Mouse (Mus musculus) G1E (cell line): ENCODE measurements around the gene 1700013G24Rik. TPM values are rescaled to one million over a fixed set of nuclear protein-coding genes. Genes with fewer than 3 reads are reported as not detected.

ENCODE experiments used
- ATAC-seq: 2 replicates; pipeline ENCODE4 v1.8.0; 2016; ENCODE audit warnings: mild to moderate bottlenecking; ENCODE audit not compliant: insufficient number of reproducible peaks, poor library complexity, low FRiP score, severe bottlenecking; ENCODE audit errors: extremely low read depth
- DNase-seq: peaks from one replicate; pipeline ENCODE4 v3.0.0; 2012; ENCODE audit warnings: low spot score
- H3K27me3 ChIP-seq: 2 replicates; pipeline ENCODE4 v1.6.1; 2012; ENCODE audit warnings: mild to moderate bottlenecking, low read length, inconsistent platforms; ENCODE audit not compliant: insufficient read depth
- H3K36me3 ChIP-seq: replicated peaks from 2 replicates; pipeline ENCODE3; 2012; ENCODE audit warnings: mild to moderate bottlenecking, inconsistent platforms
- H3K4me1 ChIP-seq: 2 replicates; pipeline ENCODE4 v1.6.1; 2012; ENCODE audit warnings: low read depth, low read length, inconsistent platforms, mixed read lengths; ENCODE audit not compliant: insufficient read depth
- H3K4me3 ChIP-seq: 2 replicates; pipeline ENCODE4 v1.5.1; 2012; ENCODE audit warnings: low read depth, mild to moderate bottlenecking, inconsistent platforms, low read length, moderate library complexity, mixed read lengths
- H3K9me3 ChIP-seq: replicated peaks from 2 replicates; pipeline ENCODE4 v1.6.1; 2012; ENCODE audit warnings: inconsistent platforms
- CTCF ChIP-seq: IDR thresholded peaks from 2 replicates; pipeline ENCODE4 v1.5.1; 2012; ENCODE audit warnings: low read depth, low read length, inconsistent platforms, mixed read lengths
- GATA1 ChIP-seq: IDR thresholded peaks from 2 replicates; pipeline ENCODE4 v1.6.1; 2012; ENCODE audit warnings: borderline replicate concordance, low read length, inconsistent platforms, mixed read lengths
- GATA2 ChIP-seq: IDR thresholded peaks from 2 replicates; pipeline ENCODE4 v1.6.1; 2012; ENCODE audit warnings: low read depth, low read length, inconsistent platforms, borderline replicate concordance
- POLR2AphosphoS5 ChIP-seq: IDR thresholded peaks from 2 replicates; pipeline ENCODE4 v1.6.1; 2012; ENCODE audit warnings: low read depth, low read length, inconsistent platforms; ENCODE audit not compliant: insufficient replicate concordance
- TAL1 ChIP-seq: conservative IDR thresholded peaks from 2 replicates; pipeline ENCODE4 v1.6.1; 2012; ENCODE audit warnings: low read depth, low read length, inconsistent platforms, mixed read lengths
- polyA plus RNA-seq: library from polyadenylated mRNA; stranded (reverse); fragments of >175 nt; gene quantifications from 2 replicates; pipeline ENCODE4 v1.2.3, GENCODE M21; 2012
- total RNA-seq, 2 experiments: library from RNA; stranded (forward) in 1 of 2; stranded (reverse) in 1 of 2; fragments of 200-1000 nt in 1 of 2; fragments of >200 nt in 1 of 2; fragmentation: Nextera tagmentation in 1 of 2; gene quantifications; 2 replicates each; pipeline ENCODE4 v1.2.3; 2014 to 2017

1700013G24Rik gene
- total and polyA plus RNA-seq, 3 experiments: 0.22 TPM; not detected in 2

DNA sequence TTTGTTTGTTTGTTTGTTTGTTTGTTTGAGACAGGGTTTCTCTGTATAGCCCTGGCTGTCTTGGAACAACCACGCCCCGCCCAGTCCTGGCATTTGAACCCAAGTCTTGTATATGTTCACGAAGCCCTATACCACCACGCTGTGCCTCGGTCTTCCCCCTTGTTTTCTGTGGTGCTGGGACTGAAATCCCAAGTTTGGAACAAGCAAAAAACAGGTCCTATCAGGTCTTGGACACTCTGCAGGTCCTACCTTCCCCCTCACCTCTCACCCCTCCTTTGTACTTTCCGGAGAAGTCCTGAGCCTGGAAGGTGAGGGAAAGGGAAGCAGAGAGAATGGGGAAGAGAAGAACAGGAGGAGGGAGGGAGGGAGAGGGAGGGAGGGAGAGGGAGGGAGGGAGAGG lies 894 bp upstream of the 1700013G24Rik start:
- Histone ChIP-seq H3K9me3 (no peaks in the 10 kb centered on the region), H3K4me3 (no peak overlapping the region), H3K27me3 (peaks cover 7% of the 10 kb centered on the region; the same call in 1 of the 2 replicates), H3K4me1 (0 out of 2 replicates have a peak, but pooled peaks cover 5% of the 10 kb centered on the region), H3K36me3 (no peaks in the 10 kb centered on the region)
- ATAC-seq: no peak
- no peak for DNase-seq
- no peak for TF ChIP-seq GATA1
- TF ChIP-seq GATA2: no peak
- no peak for TF ChIP-seq POLR2AphosphoS5
- no peak for TF ChIP-seq TAL1
- TF ChIP-seq CTCF: no peak

DNA sequence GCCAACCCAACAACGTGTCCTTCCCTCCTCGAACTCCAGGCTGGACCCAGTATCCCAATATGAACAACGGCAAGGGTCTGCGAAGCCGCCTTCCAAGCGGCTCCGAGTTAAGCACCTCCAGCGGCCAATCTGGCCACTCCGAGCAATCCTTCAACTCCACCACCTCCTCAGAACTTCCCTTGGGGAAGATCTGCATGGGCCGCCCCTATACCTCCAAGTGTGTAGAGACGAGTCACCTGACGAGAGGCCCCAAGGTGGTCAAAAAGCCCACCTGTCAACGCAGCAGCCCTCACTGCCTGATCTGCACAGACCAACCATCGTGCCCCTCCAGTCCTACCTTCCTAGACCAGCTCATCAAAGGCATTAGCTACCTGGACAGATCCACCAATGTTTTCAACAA lies 1.5 kb downstream of the 1700013G24Rik start:
- H3K36me3 ChIP-seq: no peaks in the 10 kb centered on the region
- no peak for TF ChIP-seq GATA1
- no peak for TF ChIP-seq GATA2
- TF ChIP-seq CTCF: no peak
- TF ChIP-seq POLR2AphosphoS5: no peak
- no peak for TF ChIP-seq TAL1
- H3K4me1 ChIP-seq: no peaks in the 10 kb centered on the region
- ATAC-seq (no peak), DNase-seq (no peak)
- H3K27me3 ChIP-seq: peaks cover 3% of the 10 kb centered on the region; the same call in 1 of the 2 replicates
- H3K4me3 ChIP-seq: no peak overlapping the region
- no peaks in the 10 kb centered on the region for H3K9me3 ChIP-seq

DNA sequence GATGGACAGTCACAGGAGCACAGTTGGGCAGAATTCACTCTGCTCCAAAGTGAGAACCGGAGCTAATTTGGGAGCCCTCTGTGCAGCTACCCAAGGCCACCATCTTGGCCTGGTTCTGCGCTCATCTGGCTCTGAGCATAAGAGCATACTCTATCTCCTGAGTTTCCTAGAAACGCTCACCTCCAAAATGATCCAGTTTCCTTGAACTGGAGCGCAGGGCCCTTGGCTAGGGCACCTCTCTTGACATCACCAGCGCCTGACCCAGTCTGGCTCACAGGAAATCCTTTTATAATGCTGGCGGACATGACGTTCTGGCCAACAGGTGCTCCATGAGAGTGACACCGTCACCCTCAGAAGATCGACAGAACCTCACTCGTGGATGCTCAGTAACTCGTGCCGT lies 3.5 kb downstream of the 1700013G24Rik start:
- TF ChIP-seq CTCF: no peak
- no peak for TF ChIP-seq GATA2
- no peaks in the 10 kb centered on the region for H3K4me1 ChIP-seq
- H3K4me3 ChIP-seq: no peak overlapping the region
- no peak for DNase-seq
- no peak for ATAC-seq
- peaks cover 3% of the 10 kb centered on the region; the same call in 1 of the 2 replicates for H3K27me3 ChIP-seq
- no peaks in the 10 kb centered on the region for H3K9me3 ChIP-seq
- no peaks in the 10 kb centered on the region for H3K36me3 ChIP-seq

DNA sequence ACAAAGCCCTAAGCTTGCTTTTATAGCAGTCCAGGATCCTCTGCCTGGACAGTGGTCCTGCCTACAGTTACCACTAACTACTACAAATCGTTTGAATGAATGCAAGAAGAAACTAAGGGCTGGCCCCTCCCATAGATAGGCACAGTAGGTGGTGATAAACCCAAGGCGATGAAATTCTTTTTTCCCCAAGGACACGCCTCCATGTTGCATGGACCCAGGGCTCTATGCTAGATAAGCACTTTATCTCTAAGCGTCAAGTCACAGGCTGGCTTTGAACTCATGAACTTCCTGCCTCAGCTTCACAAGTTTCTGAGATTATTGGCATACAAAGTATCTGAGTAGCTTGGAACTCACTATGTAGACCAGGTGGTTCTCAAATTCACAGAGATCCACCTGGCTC lies 4.2 kb downstream of the 1700013G24Rik start:
- no peak for TF ChIP-seq GATA1
- no peak for TF ChIP-seq POLR2AphosphoS5
- TF ChIP-seq GATA2: no peak
- no peak for TF ChIP-seq CTCF
- H3K4me1 ChIP-seq: no peaks in the 10 kb centered on the region
- H3K9me3 ChIP-seq: no peaks in the 10 kb centered on the region
- DNase-seq: no peak
- H3K36me3 ChIP-seq: no peaks in the 10 kb centered on the region
- H3K4me3 ChIP-seq: no peak overlapping the region
- no peak for ATAC-seq
- H3K27me3 ChIP-seq: peaks cover 3% of the 10 kb centered on the region; the same call in 1 of the 2 replicates

DNA sequence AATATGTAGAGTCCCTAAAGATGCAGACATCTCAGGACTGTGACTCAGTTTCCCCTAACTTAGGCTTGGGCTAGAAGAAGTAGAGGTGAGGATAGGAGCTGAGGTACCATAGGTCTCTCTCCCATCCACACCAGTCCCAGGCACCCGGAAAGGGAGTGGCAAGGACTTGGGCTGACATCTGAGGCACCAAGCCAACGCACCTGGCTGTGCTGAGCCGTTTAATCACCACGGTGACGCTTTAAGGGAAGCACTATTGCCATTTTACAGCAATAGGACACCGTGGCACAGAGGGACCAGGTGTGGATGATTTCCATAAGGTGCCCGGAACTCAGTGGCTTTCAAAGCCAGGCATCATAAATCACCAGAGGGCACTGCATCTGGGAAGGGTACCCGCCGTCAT lies 5.2 kb downstream of the 1700013G24Rik start:
- DNase-seq: no peak
- Histone ChIP-seq H3K4me1 (no peaks in the 10 kb centered on the region), H3K27me3 (peaks cover 6% of the 10 kb centered on the region; the same call in 1 of the 2 replicates), H3K9me3 (no peaks in the 10 kb centered on the region), H3K36me3 (no peaks in the 10 kb centered on the region), H3K4me3 (no peak overlapping the region)
- no peak for ATAC-seq
- TF ChIP-seq GATA1 (no peak), TAL1 (no peak)

DNA sequence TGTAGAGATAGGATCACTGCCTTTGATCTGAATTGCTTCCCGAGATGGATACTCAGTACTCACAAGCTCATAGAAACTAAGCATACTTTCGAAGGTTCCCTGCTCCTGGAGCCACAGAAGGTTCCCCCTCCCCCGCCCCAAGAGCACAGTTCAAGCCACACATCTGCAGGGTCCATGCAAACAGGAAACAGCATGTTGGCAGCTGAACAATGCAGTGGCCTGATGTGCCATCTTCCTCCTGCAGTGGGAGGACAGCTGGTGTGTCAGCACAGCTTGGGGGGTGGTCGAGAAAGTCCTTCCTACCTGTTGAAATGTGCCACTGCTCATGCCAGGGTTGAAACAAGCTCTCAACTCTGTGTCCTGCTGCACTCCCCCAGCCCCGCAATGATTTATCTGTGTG lies 5.8 kb downstream of the 1700013G24Rik start:
- Histone ChIP-seq H3K27me3 (peaks cover 6% of the 10 kb centered on the region), H3K4me3 (no peak overlapping the region), H3K4me1 (no peaks in the 10 kb centered on the region), H3K36me3 (no peaks in the 10 kb centered on the region), H3K9me3 (no peaks in the 10 kb centered on the region)
- DNase-seq (no peak), ATAC-seq (no peak)
- TF ChIP-seq POLR2AphosphoS5 (no peak), GATA2 (no peak), GATA1 (no peak), CTCF (no peak), TAL1 (no peak)

DNA sequence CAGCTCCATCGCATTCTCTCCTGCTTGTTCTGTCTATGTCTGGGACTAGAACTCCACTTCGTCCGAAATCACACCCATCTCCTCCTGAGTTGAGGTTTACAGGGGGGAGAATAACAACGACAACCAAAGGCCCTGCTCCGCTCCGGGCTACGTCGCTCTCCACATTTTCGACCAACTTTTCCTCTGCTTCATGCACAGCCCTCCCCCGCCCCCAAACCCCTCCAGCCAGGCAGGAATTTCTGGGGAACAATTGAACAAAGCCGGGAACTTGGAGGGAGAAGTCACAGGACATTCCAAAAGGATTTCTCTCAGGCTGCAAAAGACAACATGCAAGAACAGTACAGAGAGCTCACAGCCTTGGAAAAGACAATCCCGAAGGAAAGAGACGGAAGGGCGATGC lies 7.6 kb downstream of the 1700013G24Rik start:
- Histone ChIP-seq H3K36me3 (no peaks in the 10 kb centered on the region), H3K27me3 (peaks cover 13% of the 10 kb centered on the region), H3K4me3 (no peak overlapping the region), H3K9me3 (no peaks in the 10 kb centered on the region), H3K4me1 (no peaks in the 10 kb centered on the region)
- no peak for TF ChIP-seq GATA2
- no peak for TF ChIP-seq GATA1
- no peak for TF ChIP-seq POLR2AphosphoS5
- TF ChIP-seq TAL1: no peak
- no peak for TF ChIP-seq CTCF
- DNase-seq (no peak), ATAC-seq (no peak)
